Mouse (Mus musculus) retina, postnatal 1 day (tissue): ENCODE results near the gene Brix1.
A peak's percentile ranks its signal among the peaks of the same experiment; 100 is the strongest.
"Not testable (repeated sequence)": the region's sequence is repeated elsewhere in the genome, so short reads cannot be mapped to it uniquely, and the experiment has no call there.

Experiments used
- DNase-seq: peaks from one replicate; pipeline ENCODE4 v3.0.0-alpha.2; 2012

Gene Brix1

DNA sequence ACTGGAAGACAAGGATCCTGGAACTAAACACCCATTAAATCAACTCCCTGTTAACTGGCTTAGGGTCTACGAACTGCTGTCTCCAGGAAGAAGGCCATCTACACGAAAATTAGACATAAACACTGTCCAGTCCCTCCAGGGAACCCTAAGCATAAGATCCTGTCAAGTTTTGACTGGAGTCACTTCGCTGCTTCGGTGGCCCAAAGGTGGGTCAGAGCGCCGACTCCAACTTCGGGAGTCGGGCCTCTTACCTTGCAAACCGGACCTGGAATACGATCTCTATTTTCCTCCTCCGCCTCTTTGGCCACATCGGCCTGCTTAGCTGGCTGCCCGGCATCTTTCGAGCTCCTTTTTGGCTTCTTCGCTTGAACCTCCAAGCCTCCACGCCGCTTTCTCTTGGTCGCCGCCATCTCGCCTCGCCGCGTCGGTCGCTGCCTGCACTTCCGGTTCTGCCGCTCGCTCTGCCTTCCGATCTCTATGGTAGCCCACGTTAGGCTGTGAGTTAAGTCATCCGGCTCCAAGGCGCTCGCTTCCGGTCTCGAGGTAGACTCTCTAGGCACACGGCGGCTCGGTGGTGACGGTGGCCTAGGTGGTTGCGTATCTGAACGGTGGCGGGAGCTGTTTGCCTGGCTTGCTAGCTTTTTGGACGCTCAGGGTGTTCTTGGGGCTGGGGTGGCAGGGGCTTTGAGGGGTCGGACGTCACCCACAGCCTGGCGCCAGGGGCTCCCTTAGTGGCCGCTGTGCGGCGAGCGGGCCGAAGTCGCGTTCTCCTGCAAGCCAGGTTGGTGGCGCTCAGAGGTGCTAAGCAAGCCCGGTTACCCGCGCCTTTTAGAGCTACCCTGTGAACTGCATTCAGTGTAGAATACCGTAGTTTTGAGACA is at the start of gene Brix1, which contains the start of gene Rad1:
Gene Brix1, minus strand, starts transcription at position 464 of the 881 bp plus-strand sequence.
Gene Rad1, plus strand, starts transcription at position 535 of the 881 bp plus-strand sequence.
- DNase-seq, result peak; percentile 98

DNA sequence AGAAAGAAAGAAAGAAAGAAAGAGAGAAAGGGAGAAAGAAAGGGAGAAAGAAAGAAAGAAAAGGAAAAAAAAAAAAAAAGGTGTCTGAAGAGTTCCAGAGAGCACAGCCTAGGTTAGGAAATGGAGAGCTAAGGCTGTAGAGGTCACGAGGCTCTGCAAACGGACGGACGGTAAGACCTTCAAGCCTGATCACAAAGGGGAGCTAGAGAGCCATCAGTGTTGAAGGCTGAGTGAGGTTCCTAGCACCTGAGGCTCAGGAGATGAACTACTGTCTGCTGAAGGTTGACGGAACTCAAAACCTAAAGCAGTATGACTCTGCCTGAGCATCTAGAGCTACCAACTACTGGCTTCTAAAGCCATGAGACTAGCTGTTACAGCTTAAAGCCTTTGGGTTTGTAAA is 48.8 kb upstream of the Brix1 start:
- no peak for DNase-seq

DNA sequence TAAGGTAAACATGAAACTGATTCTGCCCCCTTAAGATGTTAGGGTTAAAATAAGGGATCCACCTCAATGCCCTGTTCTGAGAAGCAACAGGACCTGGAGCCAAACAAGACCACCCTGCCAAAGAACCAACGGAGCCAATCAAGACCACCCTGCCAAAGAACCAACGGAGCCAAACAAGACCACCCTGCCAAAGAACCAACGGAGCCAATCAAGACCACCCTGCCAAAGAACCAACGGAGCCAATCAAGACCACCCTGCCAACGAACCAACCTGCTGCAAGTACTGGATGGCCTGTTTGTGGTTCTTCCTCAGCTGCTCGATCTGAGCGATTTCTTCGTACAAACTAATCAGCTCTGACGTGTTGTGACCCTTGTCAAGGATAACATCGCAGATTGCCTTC is 47.6 kb upstream of the Brix1 start:
- DNase-seq, result not testable (repeated sequence)

DNA sequence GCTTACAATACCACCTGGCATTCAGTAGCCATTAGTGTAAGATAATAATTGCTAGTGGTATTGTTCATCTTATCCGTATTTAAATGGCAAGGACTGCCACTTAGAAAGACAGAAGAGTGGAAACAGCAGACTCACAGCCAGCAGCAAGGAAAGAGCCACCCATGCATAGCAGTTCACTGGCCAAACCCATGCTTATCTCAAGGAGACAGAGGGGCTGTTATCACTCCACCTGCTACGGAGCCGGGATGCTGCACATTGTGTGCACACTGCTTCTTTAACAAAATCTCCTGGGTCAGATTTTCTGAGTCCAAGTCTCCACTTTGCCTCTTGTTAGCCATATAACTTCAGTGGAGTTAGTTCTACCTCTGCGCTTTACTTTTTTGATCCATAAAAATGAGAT is 45.6 kb upstream of the Brix1 start:
- DNase-seq, result no peak

DNA sequence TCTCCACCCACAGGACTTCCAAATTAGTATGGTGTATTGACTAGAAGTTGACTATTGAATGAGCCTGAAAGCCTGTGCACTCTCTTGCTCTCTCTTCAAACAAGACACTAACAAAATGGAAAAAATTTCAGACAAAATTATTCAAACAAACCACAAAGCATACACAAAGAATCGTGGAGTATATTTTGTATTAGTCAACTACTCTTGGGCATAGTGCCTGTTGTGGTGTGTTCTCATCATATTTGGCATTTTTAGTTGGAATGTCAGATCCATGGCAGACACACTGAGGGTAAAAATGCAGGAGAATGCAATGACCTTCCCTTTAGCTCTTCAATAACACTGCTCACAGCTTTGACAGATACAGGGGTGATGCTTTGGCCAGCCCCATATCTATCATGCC is 40.1 kb upstream of the Brix1 start:
- DNase-seq, result no peak

DNA sequence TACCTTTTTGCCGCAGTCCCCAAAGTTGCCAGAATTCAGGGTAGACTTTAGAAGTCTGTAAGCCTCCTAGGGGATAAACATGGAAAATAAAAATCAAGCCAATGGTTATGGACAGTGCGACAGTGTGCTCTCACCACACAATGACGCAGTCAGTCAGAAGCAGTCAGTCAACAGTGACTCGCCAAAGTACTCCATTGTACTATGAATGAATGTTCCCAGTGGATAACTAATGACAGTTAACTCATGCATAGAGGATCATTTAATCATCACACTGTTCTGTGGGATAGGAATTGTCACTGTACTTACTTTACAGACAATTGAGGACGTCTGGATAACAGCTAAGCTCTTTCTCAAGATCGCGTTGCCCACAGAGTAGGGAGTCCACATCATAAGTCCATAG is 29.4 kb upstream of the Brix1 start:
- peak; percentile 9 for DNase-seq

DNA sequence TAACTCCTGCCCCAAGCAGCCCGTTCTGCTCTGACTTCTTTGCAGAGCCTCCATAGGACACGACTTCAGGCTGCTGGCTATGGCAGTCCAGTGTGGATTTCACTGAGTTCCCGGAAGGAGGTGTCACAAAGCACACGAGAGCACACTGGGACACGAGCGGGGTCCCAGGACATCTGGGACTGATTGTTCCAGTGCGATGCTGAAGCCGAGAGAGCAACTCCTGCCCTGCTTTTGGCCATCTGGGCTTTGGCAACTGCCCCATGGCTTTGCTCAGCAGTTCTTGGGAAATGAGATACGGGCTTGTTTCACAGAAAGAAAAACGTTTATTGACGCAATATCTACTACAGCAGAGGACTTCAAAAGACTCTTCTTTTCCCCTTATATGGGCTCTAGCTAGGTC is 20.4 kb upstream of the Brix1 start:
- DNase-seq, result no peak

DNA sequence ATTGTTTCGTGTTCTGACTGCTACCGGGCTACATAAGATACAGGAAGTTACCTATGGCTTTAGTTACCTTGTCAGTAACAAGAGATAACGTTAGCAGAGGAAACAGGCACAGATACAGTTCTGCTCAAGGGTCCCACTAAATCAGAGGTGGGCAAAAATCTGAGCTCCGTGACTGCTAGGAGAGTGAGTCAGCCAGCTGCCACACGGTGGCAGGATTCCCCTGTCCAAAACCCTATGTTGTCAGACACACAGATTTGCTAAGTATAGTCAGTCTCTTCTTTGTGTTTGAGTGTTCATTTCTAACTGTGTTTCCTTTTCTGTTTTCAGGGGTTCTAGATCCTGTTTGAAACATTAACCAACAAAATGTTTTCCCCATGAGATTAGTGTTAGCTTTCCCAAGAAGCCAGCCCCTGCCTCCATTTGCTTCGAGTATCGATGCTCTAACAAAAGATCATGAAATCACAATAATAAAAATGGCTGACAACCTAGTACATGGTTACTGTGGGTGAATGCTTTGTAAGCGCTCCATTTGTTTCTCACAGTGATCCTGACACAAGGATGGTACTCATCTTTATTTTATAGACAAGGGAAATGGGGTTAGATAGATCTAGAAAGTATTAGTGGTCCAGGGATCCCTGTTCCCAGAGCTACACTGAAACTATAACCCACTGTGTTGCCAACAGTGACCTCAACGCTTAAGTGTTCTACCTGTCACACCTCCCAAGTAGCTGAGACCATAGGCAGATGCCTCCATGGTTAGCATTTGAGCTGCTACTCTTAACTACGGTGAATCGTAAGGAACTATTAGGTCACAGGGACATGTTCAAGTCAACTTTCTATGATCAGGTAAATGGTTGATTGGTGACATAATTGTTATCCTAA is 15.3 kb upstream of the Brix1 start:
- peak; percentile 68 for DNase-seq

DNA sequence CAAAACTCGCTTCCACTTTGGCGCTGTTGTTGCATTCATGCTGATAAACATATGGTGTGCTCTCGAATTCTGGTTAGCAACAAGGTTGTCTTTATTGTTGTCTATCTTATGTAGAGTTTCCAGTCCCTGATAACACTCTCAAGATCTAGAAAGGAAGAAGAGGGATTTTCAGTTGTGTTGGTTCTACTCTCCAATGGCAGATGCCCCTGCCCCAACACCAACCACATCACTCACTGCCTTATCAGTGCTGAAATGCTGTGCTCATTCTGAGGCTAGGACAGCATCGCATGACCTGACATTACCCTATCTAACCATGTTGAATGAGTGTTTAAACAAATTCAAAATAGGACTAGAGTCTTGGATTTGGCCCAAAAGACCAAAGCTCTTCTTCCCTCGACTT is 14.3 kb upstream of the Brix1 start:
- no peak for DNase-seq

DNA sequence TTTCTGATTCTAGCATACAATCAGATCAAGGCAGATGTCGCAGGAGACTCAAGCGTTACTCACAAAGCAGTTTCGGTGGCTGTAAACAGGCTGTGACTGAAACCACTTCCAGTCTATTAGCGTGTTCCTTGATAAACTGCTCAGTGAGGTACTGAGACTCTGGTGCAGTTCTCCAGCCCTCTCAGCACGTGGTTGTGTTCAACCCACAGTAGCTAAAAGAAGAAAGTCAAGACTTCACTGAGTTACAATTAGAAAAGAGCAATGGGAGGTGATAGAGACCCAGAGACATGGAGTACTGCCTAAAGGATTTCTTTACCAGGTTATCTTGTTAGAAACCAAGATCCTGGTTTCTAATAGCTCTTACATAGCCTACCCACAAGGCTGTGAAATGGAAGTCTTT is 13.8 kb upstream of the Brix1 start:
- no peak for DNase-seq

DNA sequence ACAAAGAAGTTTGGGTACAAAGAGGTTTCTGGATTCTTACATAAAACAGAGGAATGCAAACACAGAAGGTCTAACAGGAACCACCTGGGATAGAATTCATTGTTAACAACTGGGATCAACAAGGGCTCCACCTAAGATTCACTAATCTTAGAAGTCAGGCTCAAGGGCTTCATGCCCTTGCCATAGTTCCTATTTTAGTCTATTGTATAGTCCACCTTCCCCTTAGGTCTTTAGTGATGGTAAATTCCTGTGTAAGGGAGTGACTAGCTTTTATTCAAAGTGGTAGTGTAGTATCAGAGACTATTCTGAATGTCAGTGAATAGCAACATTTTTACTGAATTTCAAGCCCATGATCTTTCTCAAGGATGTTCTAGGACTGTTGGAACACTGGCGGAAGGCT is 10.9 kb upstream of the Brix1 start:
- not testable (repeated sequence) for DNase-seq

DNA sequence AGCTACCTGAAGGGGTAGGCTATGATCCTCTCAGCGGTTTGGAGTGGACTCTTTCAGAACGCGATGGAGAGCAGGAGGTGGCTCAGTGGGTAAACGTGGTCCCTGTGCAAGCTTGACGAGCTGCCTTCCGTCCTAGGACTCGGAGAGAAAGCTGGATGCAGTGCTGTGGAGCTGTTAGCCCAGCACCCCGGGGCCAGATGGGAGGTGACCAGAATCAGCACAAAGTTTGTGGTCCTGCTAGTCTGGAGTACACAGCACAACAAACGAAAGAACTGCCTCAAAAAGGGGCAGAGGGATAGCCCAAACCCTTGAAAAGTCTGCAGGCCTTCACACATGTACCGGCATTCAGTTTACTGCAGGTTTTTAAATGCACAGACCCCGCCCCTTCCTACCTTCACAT is 10.2 kb upstream of the Brix1 start:
- no peak for DNase-seq

DNA sequence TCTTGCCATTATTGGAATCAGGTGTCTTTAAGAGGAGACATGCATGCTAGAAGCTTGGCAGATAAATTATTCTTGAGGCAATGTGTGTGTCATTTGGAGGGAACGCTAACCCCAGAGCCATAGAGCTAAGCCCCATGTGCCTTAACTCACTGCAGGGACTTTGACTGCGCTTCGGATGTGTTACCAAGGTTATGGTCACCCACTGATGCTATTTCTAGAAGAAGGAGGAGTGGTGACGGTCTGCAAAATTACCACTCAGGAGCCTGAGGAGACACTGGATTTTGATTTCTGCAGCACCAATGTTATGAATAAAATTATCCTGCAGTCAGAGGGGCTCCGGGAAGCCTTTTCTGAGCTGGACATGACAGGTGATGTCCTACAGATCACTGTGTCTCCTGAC is 4.4 kb upstream of the Brix1 start:
- no peak for DNase-seq

DNA sequence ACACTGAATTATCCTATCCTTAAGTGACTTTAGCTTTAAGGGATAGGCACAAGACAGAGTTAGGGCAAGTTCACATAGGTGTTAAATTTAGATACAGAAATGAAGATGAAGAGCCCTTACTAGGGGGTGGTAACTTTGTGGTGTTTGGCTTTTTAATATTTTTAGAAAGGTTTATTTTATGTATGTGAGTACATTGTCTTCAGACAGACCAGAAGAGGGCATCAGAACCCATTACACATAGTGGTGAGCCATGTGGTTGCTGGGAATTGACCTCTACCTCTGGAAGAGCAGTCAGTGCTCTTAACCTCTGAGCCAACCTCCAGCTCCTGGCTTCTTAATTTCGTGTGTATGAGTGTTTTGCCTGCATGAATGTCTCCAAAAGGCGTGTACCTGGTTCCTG is 1.5 kb upstream of the Brix1 start:
- no peak for DNase-seq

DNA sequence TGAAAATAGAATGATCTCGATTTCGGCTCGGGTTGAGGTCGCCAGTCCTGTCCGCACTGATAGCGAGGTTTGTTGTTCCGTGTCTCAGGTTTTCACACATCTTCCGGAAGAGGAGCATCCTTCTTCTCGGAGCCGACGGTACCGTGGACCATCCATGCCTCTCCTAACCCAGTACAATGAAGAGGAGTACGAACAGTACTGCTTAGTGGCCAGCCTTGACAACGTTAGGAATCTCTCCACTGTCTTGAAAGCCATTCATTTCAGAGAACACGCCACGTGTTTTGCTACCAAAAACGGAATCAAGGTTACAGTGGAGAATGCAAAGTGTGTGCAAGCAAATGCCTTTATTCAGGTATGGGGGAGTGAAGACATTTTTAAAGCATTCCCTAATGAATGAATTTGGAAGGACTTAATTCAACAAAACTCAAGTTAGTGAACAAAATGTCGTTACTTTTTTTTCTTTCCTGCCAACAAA is 655 bp upstream of the Brix1 start:
- no peak for DNase-seq

DNA sequence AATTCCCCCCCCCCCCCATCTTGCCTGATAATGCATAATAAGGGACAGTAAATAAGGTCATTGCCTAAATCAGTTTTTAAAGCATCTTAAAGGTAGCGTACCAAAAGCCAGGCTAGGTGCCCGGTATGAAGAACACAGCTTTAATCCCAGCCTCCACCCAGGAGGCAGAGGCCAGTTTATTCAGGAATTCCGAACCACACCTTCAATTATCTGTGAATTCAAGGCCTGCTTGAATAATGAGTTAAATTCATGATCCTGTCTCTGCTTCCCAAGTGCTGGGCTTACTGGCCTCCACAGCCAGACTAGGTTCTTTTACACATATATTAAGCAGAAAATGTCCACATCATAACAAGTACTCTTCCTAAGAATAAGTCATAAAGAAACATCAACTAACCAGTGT is 14.8 kb downstream of the Brix1 start:
- no peak for DNase-seq

DNA sequence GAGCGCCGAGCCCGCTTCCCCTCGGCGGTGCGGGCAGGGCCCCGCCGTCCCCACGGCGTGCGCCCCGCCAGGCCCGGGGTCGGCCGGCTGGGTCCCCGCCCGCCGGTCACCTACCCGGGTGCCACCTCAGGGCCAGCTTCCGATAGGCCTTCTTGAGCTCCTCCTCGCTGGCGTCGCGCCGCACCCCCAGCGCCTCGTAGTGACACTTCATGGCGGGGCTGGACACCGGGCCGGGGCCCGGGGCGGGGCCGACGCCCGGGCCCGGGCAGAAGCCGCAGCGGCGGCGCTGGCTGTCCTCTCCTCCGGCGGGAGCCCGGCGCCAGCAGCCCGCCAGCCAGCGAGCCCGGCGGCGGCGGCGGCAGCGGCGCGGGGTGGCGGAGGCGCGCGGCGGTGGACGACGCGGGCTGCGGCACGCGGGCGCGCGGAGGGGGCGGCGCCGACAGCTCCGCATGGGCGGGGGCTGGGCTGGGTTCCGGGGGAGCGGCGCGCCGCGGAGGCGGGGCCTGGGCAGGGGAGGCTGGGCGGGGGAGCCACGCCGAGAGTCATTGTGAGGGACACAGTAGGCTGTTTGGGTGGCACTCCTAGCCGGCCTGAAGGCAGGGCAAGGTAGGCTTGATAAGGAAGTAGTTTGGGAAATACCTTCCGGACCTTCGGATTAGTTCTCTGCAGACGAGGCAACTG is 15.5 kb downstream of the Brix1 start, which contains the start of gene Dnajc21:
Gene Dnajc21, minus strand, starts transcription at position 366 of the 681 bp plus-strand sequence.
- DNase-seq, result peak; percentile 88

DNA sequence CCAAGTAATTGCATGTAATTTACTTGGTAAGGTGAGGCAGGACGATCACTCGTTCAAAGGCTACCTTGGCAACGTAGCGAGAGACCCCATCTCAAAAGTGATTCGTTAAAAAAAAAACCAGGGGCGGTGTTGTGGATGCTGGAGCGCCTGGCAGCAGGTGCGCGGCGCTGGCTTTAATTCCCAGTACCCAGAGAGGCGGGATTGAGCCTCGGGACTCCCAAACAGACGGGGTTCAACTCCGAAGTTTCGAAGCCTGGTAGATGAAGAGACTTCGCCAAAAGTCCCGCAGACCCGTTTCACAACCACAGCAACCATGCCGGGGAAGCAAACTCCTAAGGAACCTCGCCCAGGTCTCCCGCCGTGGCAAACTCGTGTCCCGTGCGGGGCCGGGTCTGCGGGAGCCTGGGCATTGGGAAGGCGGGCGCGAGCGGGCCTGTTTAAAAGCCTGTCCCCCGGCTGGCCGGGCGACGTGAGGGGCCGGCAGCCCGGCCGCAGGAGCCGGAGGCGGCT is 16.1 kb downstream of the Brix1 start:
- DNase-seq, result no peak

DNA sequence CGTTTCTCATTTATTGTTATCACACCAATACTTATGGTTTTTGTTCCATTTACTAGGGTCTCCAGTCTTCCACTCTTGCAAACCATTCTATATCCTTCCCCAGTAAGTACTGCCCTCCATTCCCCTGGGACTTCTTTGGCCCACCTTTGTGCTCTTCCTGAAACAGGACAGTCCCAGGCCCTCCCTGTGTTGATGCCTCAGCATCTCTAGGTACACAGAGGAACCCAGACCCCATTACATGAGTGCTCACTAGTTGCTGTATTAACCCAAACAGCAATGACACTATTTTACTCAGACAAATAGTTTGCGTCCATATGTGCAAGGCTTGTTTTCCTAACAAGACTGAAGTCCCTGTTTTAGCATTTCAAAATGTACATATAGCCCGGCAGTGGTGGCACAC is 17.0 kb downstream of the Brix1 start:
- DNase-seq, result no peak

DNA sequence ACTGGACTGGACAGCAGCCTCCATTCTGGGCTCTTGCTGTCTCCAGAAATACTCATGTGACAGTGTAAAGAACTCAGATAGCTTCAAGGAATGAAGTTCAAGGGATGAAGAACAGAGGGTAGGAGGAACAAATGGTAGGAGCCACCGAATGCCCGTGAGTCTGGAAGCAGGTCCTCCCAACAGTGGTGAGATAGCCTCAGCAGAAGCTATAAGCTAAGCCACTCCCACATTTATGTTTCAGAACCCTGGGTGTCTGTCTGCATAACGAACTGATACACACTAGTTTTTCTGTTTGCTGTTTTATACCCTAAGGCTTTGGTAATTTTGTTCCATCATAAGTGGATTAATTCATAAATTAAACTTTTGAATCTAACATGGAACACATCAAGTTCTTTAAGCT is 21.1 kb downstream of the Brix1 start:
- no peak for DNase-seq

DNA sequence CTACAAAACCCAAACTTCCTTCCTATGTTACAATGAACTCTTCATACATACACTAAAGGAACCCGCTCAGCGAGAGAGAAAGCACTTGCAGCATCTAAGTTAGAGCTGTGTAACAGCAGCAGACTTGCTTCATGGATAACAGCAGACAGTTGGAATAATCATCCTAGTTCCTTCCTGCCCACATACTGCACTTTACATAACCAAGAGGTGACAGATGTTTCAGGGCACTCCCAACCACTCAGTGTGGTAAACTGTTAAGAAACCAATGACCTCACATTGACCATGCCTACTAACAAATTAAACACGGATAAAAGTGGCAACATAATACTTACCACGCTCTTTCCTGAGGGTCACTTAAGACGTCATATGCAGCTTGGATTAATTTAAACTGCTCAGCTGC is 22.2 kb downstream of the Brix1 start:
- no peak for DNase-seq

DNA sequence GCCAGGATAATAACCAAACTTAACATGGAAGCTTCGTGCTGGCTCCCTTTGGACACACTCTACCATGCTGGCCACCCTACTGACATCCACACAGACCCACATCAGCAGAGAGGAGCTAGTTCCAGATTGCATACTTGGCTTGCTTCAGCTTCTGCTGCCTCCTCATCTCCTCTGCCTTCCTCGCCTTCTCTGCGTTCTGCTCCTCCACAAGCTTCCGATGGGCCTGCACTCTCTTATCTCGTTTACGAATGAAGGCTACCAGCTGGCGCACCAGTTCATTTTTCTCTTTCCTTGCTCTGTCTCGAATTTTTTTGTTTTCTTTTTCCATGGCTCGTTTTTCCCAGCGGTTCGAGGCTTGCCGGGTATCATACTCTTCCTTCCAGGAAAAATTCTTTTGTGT is 24.8 kb downstream of the Brix1 start:
- DNase-seq, result no peak

DNA sequence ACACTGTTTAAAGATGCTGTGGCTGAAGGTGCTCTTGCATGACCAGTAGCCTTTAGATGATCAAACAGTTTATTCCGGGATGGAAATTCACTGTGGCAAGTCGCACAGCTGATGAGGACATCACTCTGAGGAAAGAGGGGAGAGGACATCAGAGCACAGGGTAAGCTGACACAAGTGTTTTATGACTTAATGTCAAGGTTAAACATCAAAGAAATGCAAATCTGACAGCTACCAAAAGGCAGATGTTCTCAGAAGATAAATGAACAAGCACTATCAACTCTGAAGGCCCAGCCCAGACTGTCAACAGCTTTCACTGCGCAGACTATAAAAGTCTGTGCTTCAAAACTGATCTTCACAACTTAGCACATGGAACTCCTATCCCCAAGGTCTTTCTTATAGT is 38.6 kb downstream of the Brix1 start:
- DNase-seq, result no peak
